Mouse (Mus musculus) midbrain, embryonic 12.5 days (tissue): ENCODE results near the gene Cbx7. TPM values are rescaled to one million over a fixed set of nuclear protein-coding genes. Genes with fewer than 3 reads are reported as not detected.
A peak's percentile ranks its signal among the peaks of the same experiment; 100 is the strongest.
"Not testable (repeated sequence)": the region's sequence is repeated elsewhere in the genome, so short reads cannot be mapped to it uniquely, and the experiment has no call there.

ENCODE experiments used
- ATAC-seq: fragments of 200-750 bp; cut with Nextera tagmentation; 2 replicates; pipeline ENCODE4 v1.8.0; 2017; ENCODE audit warnings: low read depth, moderate TSS enrichment, moderate library complexity; ENCODE audit not compliant: low FRiP score
- H3K27ac ChIP-seq: fragments of 300-500 bp; sonication (generic); replicated peaks from 2 replicates; pipeline ENCODE4 v1.5.1; 2016; ENCODE audit warnings: mild to moderate bottlenecking
- H3K27me3 ChIP-seq: fragments of 300-500 bp; sonication (generic); 2 replicates; pipeline ENCODE4 v1.6.1; 2016; ENCODE audit warnings: mild to moderate bottlenecking
- H3K36me3 ChIP-seq: fragments of 300-500 bp; sonication (generic); 2 replicates; pipeline ENCODE4 v1.6.1; 2016
- H3K4me1 ChIP-seq: fragments of 300-500 bp; sonication (generic); 2 replicates; pipeline ENCODE4 v1.6.1; 2016
- H3K4me2 ChIP-seq: fragments of 300-500 bp; sonication (generic); replicated peaks from 2 replicates; pipeline ENCODE4 v1.6.1; 2016; ENCODE audit warnings: mild to moderate bottlenecking, moderate library complexity
- H3K4me3 ChIP-seq: fragments of 300-500 bp; sonication (generic); 2 replicates; pipeline ENCODE4 v1.5.1; 2016; ENCODE audit warnings: mild to moderate bottlenecking
- H3K9ac ChIP-seq: fragments of 300-500 bp; sonication (generic); replicated peaks from 2 replicates; pipeline ENCODE4 v1.6.1; 2016; ENCODE audit warnings: mild to moderate bottlenecking, moderate library complexity
- H3K9me3 ChIP-seq: fragments of 300-500 bp; sonication (generic); 2 replicates; pipeline ENCODE4 v1.6.1; 2016; ENCODE audit warnings: mild to moderate bottlenecking
- WGBS: fragments of 180-500 bp; shearing (Covaris S2); methylation state at CpG from one replicate; pipeline ENCODE4 v1.1.7; 2016; 5-methylcytosine and 5-hydroxymethylcytosine counted together
- polyA plus RNA-seq: library from polyadenylated mRNA; unstranded; fragments of >200 nt; fragmentation: Nextera tagmentation; extraction: Ambion mirVana; gene quantifications from 2 replicates; pipeline ENCODE4 v1.2.1, GENCODE M21; 2016

The Cbx7 gene
- polyA plus RNA-seq, 1 experiment from 2014 or later, result 4.2 TPM

GRCm38 (mm10) chr15:79895221-79896079, 75.5 kb downstream of the Cbx7 start:
- ATAC-seq, H3K4me3 ChIP-seq, H3K9ac ChIP-seq: not testable (repeated sequence)

GRCm38 (mm10) chr15:79894343-79894742, 76.6 kb downstream of the Cbx7 start:
- no peak overlapping the region for H3K27ac ChIP-seq
- no peak overlapping the region for H3K4me3 ChIP-seq
- H3K9ac ChIP-seq, result no peak overlapping the region
- peaks cover 8% of the 10 kb centered on the region for H3K4me1 ChIP-seq
- peaks cover 19% of the 10 kb centered on the region for H3K27me3 ChIP-seq
- H3K9me3 ChIP-seq, result no peaks in the 10 kb centered on the region
- no peaks in the 10 kb centered on the region for H3K36me3 ChIP-seq
- WGBS, result 86% methylated on average over 4 of the region's 4 CpGs
- no peak for ATAC-seq
- no peak overlapping the region for H3K4me2 ChIP-seq

More at GRCm38 (mm10) chr15:79895221-79896079, 75.5 kb downstream of the Cbx7 start:
- not testable (repeated sequence) for H3K4me1 ChIP-seq, H3K36me3 ChIP-seq, H3K27ac ChIP-seq, H3K9me3 ChIP-seq, H3K4me2 ChIP-seq
- H3K27me3 ChIP-seq, result peaks cover 19% of the 10 kb centered on the region
- WGBS, result 90% methylated on average over 12 of the region's 23 CpGs

- H3K36me3 ChIP-seq, result no peaks in the 10 kb centered on the region
- H3K4me1 ChIP-seq, result peaks cover 8% of the 10 kb centered on the region
- no peak overlapping the region for H3K4me2 ChIP-seq
- H3K27ac ChIP-seq, result no peak overlapping the region
- peaks cover 19% of the 10 kb centered on the region for H3K27me3 ChIP-seq
- WGBS, result 63% methylated on average over 3 of the region's 3 CpGs
- H3K9ac ChIP-seq, result no peak overlapping the region
- H3K9me3 ChIP-seq, result no peaks in the 10 kb centered on the region
- no peak overlapping the region for H3K4me3 ChIP-seq
- no peak for ATAC-seq
Measured at GRCm38 (mm10) chr15:79893824-79894123, 77.1 kb downstream of the Cbx7 start.

- no peaks in the 10 kb centered on the region for H3K36me3 ChIP-seq
- H3K27me3 ChIP-seq, result peaks cover 19% of the 10 kb centered on the region
- H3K9ac ChIP-seq, result no peak overlapping the region
- ATAC-seq, result no peak
- no peak overlapping the region for H3K4me2 ChIP-seq
- H3K4me3 ChIP-seq, result no peak overlapping the region
- H3K4me1 ChIP-seq, result peaks cover 8% of the 10 kb centered on the region
- 85% methylated on average over 15 of the region's 15 CpGs for WGBS
- H3K27ac ChIP-seq, result no peak overlapping the region
- H3K9me3 ChIP-seq, result no peaks in the 10 kb centered on the region
Measured at GRCm38 (mm10) chr15:79892995-79893823, 77.7 kb downstream of the Cbx7 start.

GRCm38 (mm10) chr15:79892213-79892541, 78.7 kb downstream of the Cbx7 start:
- H3K9ac ChIP-seq, result 0 out of 2 replicates have a peak overlapping the region, but pooled peaks have one; percentile 4
- peaks cover 19% of the 10 kb centered on the region for H3K27me3 ChIP-seq
- no peak overlapping the region for H3K27ac ChIP-seq
- WGBS, result under 1% methylated on average over 12 of the region's 12 CpGs
- H3K36me3 ChIP-seq, result no peaks in the 10 kb centered on the region
- peak overlapping the region; percentile 48 for H3K4me2 ChIP-seq
- H3K4me1 ChIP-seq, result peaks cover 8% of the 10 kb centered on the region
- no peaks in the 10 kb centered on the region for H3K9me3 ChIP-seq
- peak overlapping the region; percentile 26 for H3K4me3 ChIP-seq
- no peak for ATAC-seq

GRCm38 (mm10) chr15:79891436-79892212, 79.3 kb downstream of the Cbx7 start, which contains the start of gene Apobec3:
TSS of gene Apobec3 (plus strand) at chr15:79891659.
- ATAC-seq, result no peak
- no peak within 1 kb of the TSS for H3K27ac ChIP-seq
- no peaks in the 10 kb centered on the region for H3K9me3 ChIP-seq

GRCm38 (mm10) chr15:79884820-79885219, 86.1 kb downstream of the Cbx7 start:
- Histone ChIP-seq H3K36me3 (no peaks in the 10 kb centered on the region), H3K27ac (no peak overlapping the region), H3K4me1 (peaks cover 9% of the 10 kb centered on the region), H3K4me2 (no peak overlapping the region), H3K27me3 (0 out of 2 replicates have a peak, but pooled peaks cover 4% of the 10 kb centered on the region), H3K9ac (no peak overlapping the region), H3K9me3 (no peaks in the 10 kb centered on the region), H3K4me3 (no peak overlapping the region)
- ATAC-seq, result no peak
- WGBS, result 85% methylated on average over 5 of the region's 5 CpGs

More at GRCm38 (mm10) chr15:79891436-79892212, 79.3 kb downstream of the Cbx7 start, which contains the start of gene Apobec3:
- WGBS, result 2% methylated on average over 20 of the region's 20 CpGs
- Histone ChIP-seq H3K4me3 (peak within 1 kb of the TSS; percentile 26), H3K27me3 (peaks cover 19% of the 10 kb centered on the region), H3K4me2 (peak within 1 kb of the TSS; percentile 48), H3K36me3 (no peaks in the 10 kb centered on the region), H3K4me1 (peaks cover 8% of the 10 kb centered on the region), H3K9ac (0 out of 2 replicates have a peak within 1 kb of the TSS, but pooled peaks have one; percentile 4)

GRCm38 (mm10) chr15:79883352-79883822, 87.5 kb downstream of the Cbx7 start:
- peak overlapping the region; percentile 45 for H3K4me3 ChIP-seq
- H3K4me1 ChIP-seq, result peaks cover 9% of the 10 kb centered on the region
- WGBS, result under 1% methylated on average over 30 of the region's 30 CpGs
- H3K27me3 ChIP-seq, result 0 out of 2 replicates have a peak, but pooled peaks cover 4% of the 10 kb centered on the region
- H3K9ac ChIP-seq, result peak overlapping the region; percentile 54
- H3K9me3 ChIP-seq, result no peaks in the 10 kb centered on the region
- H3K27ac ChIP-seq, result peak overlapping the region; percentile 81
- H3K4me2 ChIP-seq, result peak overlapping the region; percentile 61
- no peaks in the 10 kb centered on the region for H3K36me3 ChIP-seq
- peak; percentile 92 for ATAC-seq

GRCm38 (mm10) chr15:79882623-79883267, 88.2 kb downstream of the Cbx7 start:
- Histone ChIP-seq H3K9me3 (no peaks in the 10 kb centered on the region), H3K27me3 (0 out of 2 replicates have a peak, but pooled peaks cover 4% of the 10 kb centered on the region), H3K4me2 (peak overlapping the region; percentile 61), H3K27ac (peak overlapping the region; percentile 81), H3K9ac (peak overlapping the region; percentile 41), H3K4me1 (peaks cover 9% of the 10 kb centered on the region), H3K4me3 (peak overlapping the region; percentile 45), H3K36me3 (no peaks in the 10 kb centered on the region)
- ATAC-seq, result peak; percentile 39; the same call in 1 of the 2 replicates
- 25% methylated on average over 19 of the region's 19 CpGs for WGBS

GRCm38 (mm10) chr15:79880477-79880876, 90.4 kb downstream of the Cbx7 start:
- no peak overlapping the region for H3K27ac ChIP-seq
- H3K27me3 ChIP-seq, result 0 out of 2 replicates have a peak, but pooled peaks cover 4% of the 10 kb centered on the region
- WGBS, result 80% methylated on average over 3 of the region's 3 CpGs
- no peaks in the 10 kb centered on the region for H3K9me3 ChIP-seq
- ATAC-seq, result no peak
- peaks cover 9% of the 10 kb centered on the region for H3K4me1 ChIP-seq
- H3K4me2 ChIP-seq, result no peak overlapping the region
- H3K36me3 ChIP-seq, result no peaks in the 10 kb centered on the region
- H3K4me3 ChIP-seq, result no peak overlapping the region
- no peak overlapping the region for H3K9ac ChIP-seq

- H3K27me3 ChIP-seq, result 0 out of 2 replicates have a peak, but pooled peaks cover 4% of the 10 kb centered on the region
- H3K4me3 ChIP-seq, result no peak overlapping the region
- no peak overlapping the region for H3K4me2 ChIP-seq
- H3K27ac ChIP-seq, result no peak overlapping the region
- no peak overlapping the region for H3K9ac ChIP-seq
- peaks cover 9% of the 10 kb centered on the region for H3K4me1 ChIP-seq
- 65% methylated on average over 13 of the region's 13 CpGs for whole genome bisulfite sequencing
- H3K36me3 ChIP-seq, result no peaks in the 10 kb centered on the region
- ATAC-seq, result no peak
- no peaks in the 10 kb centered on the region for H3K9me3 ChIP-seq
Measured at GRCm38 (mm10) chr15:79879319-79879718, 91.6 kb downstream of the Cbx7 start.
